Mouse (Mus musculus): ENCODE measurements at regions not wholly inside any gene's neighbourhood (a gene's known extent, or its start where the extent isn't known, plus 50 kb on each side); places are given as distances from the start of the nearest gene placed in this dataset.

GRCm38 (mm10) chr9:41451738-41452137 is 290.2 kb upstream of the Ubash3b start:
- Histone ChIP-seq H3K4me3 (ENCODE audit: insufficient read depth, poor library complexity, severe bottlenecking) (no peak overlapping the region), H3K79me2 (ENCODE audit: control insufficient read depth, insufficient read depth) (no peaks in the 10 kb centered on the region), H3K36me3 (ENCODE audit: control insufficient read depth, insufficient read depth) (no peaks in the 10 kb centered on the region), H3K79me3 (ENCODE audit: low read depth) (no peaks in the 10 kb centered on the region), H3ac (ENCODE audit: control insufficient read depth, insufficient read length, low read depth) (no peak overlapping the region), H3K27me3 (ENCODE audit: control insufficient read depth, insufficient read depth, insufficient read length) (no peaks in the 10 kb centered on the region)
- TF ChIP-seq MYOD1 (IDR thresholded peaks at IDR 0.05; ENCODE audit: control insufficient read depth, insufficient read length, low read depth), result no peak
- TF ChIP-seq USF1 (IDR thresholded peaks at IDR 0.05; ENCODE audit: low read depth), result no peak
- TF ChIP-seq MYOG (IDR thresholded peaks at IDR 0.05; ENCODE audit: control insufficient read depth, extremely low read depth, insufficient read length), result no peak
- no peak for TF ChIP-seq CEBPB (IDR thresholded peaks at IDR 0.05; ENCODE audit: low read depth)
- TF ChIP-seq CTCF (IDR thresholded peaks at IDR 0.05; ENCODE audit: control insufficient read depth, insufficient read depth, insufficient read length), result no peak
- no peak for TF ChIP-seq FOSL1 (IDR thresholded peaks at IDR 0.05; ENCODE audit: insufficient read depth, low read length, poor library complexity, severe bottlenecking)
- no peak for TF ChIP-seq MAX (IDR thresholded peaks at IDR 0.05)

DNA sequence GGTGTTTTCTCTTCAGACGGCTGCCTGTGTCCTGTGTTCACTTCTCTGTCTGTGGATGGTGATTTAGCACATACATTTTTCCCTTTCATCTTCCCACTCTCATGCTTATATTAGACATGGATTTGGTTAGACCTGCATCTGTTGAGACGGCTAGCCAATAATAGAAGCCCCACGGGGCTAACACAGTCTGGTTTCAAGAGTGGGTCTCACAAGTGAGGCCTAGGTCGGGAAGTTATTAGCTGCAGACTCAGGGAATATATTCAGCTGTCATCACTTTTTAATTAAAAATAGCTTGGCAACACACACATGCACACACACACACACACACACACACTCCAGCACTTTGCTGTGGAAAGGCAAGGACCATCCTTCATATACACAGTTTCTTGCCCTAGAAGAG is 287.7 kb upstream of the Ubash3b start:
- Histone ChIP-seq H3K79me2 (ENCODE audit: control insufficient read depth, insufficient read depth) (no peaks in the 10 kb centered on the region), H3K79me3 (ENCODE audit: low read depth) (no peaks in the 10 kb centered on the region), H3K4me3 (ENCODE audit: insufficient read depth, poor library complexity, severe bottlenecking) (no peak overlapping the region), H3K36me3 (ENCODE audit: control insufficient read depth, insufficient read depth) (no peaks in the 10 kb centered on the region), H3K27me3 (ENCODE audit: control insufficient read depth, insufficient read depth, insufficient read length) (no peaks in the 10 kb centered on the region), H3ac (ENCODE audit: control insufficient read depth, insufficient read length, low read depth) (no peak overlapping the region)
- no peak for TF ChIP-seq MYOD1 (IDR thresholded peaks at IDR 0.05; ENCODE audit: control insufficient read depth, insufficient read length, low read depth)

GRCm38 (mm10) chr9:41447902-41448301 is 286.4 kb upstream of the Ubash3b start:
- no peaks in the 10 kb centered on the region for H3K79me2 ChIP-seq (ENCODE audit: control insufficient read depth, insufficient read depth)
- H3K79me3 ChIP-seq (ENCODE audit: low read depth), result no peaks in the 10 kb centered on the region
- TF ChIP-seq CEBPB (IDR thresholded peaks at IDR 0.05; ENCODE audit: low read depth), result no peak
- no peak for TF ChIP-seq USF1 (IDR thresholded peaks at IDR 0.05; ENCODE audit: low read depth)
- no peak for TF ChIP-seq MYOD1 (IDR thresholded peaks at IDR 0.05; ENCODE audit: control insufficient read depth, insufficient read length, low read depth)
- no peak for TF ChIP-seq FOSL1 (IDR thresholded peaks at IDR 0.05; ENCODE audit: insufficient read depth, low read length, poor library complexity, severe bottlenecking)
- no peak for TF ChIP-seq MAX (IDR thresholded peaks at IDR 0.05)
- no peak for TF ChIP-seq MYOG (IDR thresholded peaks at IDR 0.05; ENCODE audit: control insufficient read depth, extremely low read depth, insufficient read length)
- no peak for TF ChIP-seq CTCF (IDR thresholded peaks at IDR 0.05; ENCODE audit: control insufficient read depth, insufficient read depth, insufficient read length)
- H3K4me3 ChIP-seq (ENCODE audit: insufficient read depth, poor library complexity, severe bottlenecking), result no peak overlapping the region
- no peak overlapping the region for H3ac ChIP-seq (ENCODE audit: control insufficient read depth, insufficient read length, low read depth)
- no peaks in the 10 kb centered on the region for H3K36me3 ChIP-seq (ENCODE audit: control insufficient read depth, insufficient read depth)
- no peaks in the 10 kb centered on the region for H3K27me3 ChIP-seq (ENCODE audit: control insufficient read depth, insufficient read depth, insufficient read length)

- Histone ChIP-seq H3K4me3 (ENCODE audit: insufficient read depth, poor library complexity, severe bottlenecking) (no peak overlapping the region), H3K27me3 (ENCODE audit: control insufficient read depth, insufficient read depth, insufficient read length) (no peaks in the 10 kb centered on the region), H3K79me3 (ENCODE audit: low read depth) (no peaks in the 10 kb centered on the region), H3K79me2 (ENCODE audit: control insufficient read depth, insufficient read depth) (no peaks in the 10 kb centered on the region), H3K36me3 (ENCODE audit: control insufficient read depth, insufficient read depth) (no peaks in the 10 kb centered on the region), H3ac (ENCODE audit: control insufficient read depth, insufficient read length, low read depth) (no peak overlapping the region)
- TF ChIP-seq MYOD1 (IDR thresholded peaks at IDR 0.05; ENCODE audit: control insufficient read depth, insufficient read length, low read depth) (no peak), USF1 (IDR thresholded peaks at IDR 0.05; ENCODE audit: low read depth) (no peak), MAX (IDR thresholded peaks at IDR 0.05) (no peak), CTCF (IDR thresholded peaks at IDR 0.05; ENCODE audit: control insufficient read depth, insufficient read depth, insufficient read length) (no peak), MYOG (IDR thresholded peaks at IDR 0.05; ENCODE audit: control insufficient read depth, extremely low read depth, insufficient read length) (no peak), FOSL1 (IDR thresholded peaks at IDR 0.05; ENCODE audit: insufficient read depth, low read length, poor library complexity, severe bottlenecking) (no peak), CEBPB (IDR thresholded peaks at IDR 0.05; ENCODE audit: low read depth) (no peak)
These were observed 285.8 kb upstream of the Ubash3b start for GRCm38 (mm10) chr9:41447211-41447875.

DNA sequence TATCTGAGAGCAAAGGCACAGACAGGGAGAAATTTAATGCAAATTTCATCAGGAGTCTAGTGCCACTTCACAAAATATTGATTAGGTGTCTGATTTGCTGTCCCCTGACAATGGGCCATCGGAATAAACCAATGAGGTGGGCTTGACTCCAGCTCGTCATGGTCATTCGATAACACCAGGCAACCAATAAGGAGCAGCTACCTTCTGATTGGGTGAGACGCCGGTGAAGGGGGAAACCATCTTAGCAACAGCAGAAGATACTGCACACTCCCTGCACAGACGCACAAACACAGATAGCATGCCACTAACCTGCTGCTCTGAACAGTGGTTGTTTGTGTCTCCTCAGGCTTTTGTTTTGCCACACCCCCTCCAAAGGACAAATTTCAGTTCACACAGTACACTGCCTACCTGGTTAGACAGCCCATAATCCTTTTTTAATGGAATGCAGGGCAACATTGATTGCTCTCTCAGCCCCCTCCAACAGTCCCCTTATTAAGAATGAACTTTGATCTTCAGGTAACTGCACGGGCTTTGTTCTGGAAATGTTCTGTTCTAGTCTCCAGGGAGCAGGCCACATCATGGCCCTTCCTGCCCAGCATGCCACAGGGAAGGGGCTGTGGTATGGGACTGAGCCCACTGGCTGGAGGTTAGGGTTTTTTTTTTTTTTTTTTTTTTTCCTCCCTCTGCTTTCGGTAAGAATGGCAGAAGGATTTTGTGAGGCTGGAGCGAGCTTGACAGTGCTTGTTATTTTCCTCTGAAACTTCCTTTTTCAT is 285.1 kb upstream of the Ubash3b start:
- H3K4me3 ChIP-seq (ENCODE audit: insufficient read depth, poor library complexity, severe bottlenecking), result no peak overlapping the region
- H3K79me2 ChIP-seq (ENCODE audit: control insufficient read depth, insufficient read depth), result no peaks in the 10 kb centered on the region
- no peaks in the 10 kb centered on the region for H3K79me3 ChIP-seq (ENCODE audit: low read depth)
- H3ac ChIP-seq (ENCODE audit: control insufficient read depth, insufficient read length, low read depth), result no peak overlapping the region
- no peaks in the 10 kb centered on the region for H3K27me3 ChIP-seq (ENCODE audit: control insufficient read depth, insufficient read depth, insufficient read length)
- no peak for TF ChIP-seq CTCF (IDR thresholded peaks at IDR 0.05; ENCODE audit: control insufficient read depth, insufficient read depth, insufficient read length)
- no peak for TF ChIP-seq USF1 (IDR thresholded peaks at IDR 0.05; ENCODE audit: low read depth)
- TF ChIP-seq CEBPB (IDR thresholded peaks at IDR 0.05; ENCODE audit: low read depth), result no peak
- no peak for TF ChIP-seq FOSL1 (IDR thresholded peaks at IDR 0.05; ENCODE audit: insufficient read depth, low read length, poor library complexity, severe bottlenecking)
- TF ChIP-seq MYOD1 (IDR thresholded peaks at IDR 0.05; ENCODE audit: control insufficient read depth, insufficient read length, low read depth), result no peak
- no peak for TF ChIP-seq MYOG (IDR thresholded peaks at IDR 0.05; ENCODE audit: control insufficient read depth, extremely low read depth, insufficient read length)
- no peak for TF ChIP-seq MAX (IDR thresholded peaks at IDR 0.05)
- no peaks in the 10 kb centered on the region for H3K36me3 ChIP-seq (ENCODE audit: control insufficient read depth, insufficient read depth)

Data from C2C12 (cell line).